Mouse (Mus musculus) liver, adult (tissue): ENCODE results near the gene Cpa3.

Experiments
- GATA4 ChIP-seq: IDR thresholded peaks from 2 replicates; pipeline ENCODE4 v1.6.1; 2014; ENCODE audit warnings: mild to moderate bottlenecking, low read length; ENCODE audit not compliant: insufficient replicate concordance

The Cpa3 gene

DNA sequence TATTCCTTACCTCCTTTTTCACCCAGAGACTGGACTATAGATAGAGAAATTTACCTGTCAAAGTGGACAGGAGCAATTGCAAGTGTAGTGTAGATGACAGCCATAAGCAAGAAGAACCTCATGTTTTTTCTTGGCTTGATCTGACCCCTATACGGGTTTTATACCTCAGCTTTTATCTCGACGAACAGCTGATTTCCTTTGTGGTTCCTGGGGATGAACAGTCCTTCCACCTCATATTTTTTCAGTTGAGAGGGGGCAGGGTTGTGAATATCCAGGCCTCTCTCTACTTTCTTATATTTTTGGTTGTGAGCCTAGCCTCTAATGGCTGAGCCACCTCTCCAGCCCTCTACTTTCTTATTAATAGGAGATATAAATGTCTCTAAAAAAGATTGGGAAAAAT is at the start of gene Cpa3:
Gene Cpa3, minus strand, starts transcription at position 132 of the 400 bp plus-strand sequence.
- no peak for TF ChIP-seq GATA4

DNA sequence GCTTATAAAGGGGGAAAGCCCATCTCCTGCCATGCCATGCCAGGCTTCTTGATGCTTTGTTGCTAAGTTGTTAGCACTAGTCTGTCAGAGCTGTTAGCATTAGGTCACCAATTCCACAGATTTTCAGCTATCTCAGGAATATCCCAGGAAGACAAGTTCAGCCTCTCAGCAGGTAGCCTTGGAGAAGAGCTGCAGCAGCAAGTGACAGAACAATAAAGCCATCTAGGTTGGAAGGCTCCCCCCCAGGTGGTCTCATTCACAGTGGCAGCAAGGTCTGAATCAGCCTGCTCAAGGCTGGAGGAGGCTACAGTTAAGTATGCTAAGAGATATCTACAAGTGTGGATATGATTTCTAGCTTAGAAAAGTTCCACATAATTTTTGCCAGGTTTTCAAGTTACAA is 49.4 kb upstream of the Cpa3 start:
- TF ChIP-seq GATA4 = no peak

DNA sequence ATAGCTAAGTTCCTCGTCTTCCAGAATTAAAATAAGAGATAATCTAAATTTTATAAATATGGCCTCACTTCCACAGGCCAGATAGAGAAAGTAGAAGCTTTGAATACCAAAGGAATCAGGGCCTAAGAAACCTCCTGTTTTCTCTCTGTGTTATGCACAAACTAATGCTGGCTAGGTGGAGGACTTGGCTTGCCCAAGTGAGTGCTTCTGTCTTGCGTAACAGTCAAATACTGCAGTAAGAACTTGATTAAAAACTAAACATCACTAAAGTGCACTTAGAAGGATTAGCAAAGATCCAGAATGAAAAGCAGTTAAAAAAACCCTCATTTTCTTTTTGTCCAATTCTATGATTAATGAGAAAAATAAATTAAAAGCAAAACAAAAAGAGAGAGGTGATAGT is 46.8 kb upstream of the Cpa3 start:
- TF ChIP-seq GATA4 = no peak

DNA sequence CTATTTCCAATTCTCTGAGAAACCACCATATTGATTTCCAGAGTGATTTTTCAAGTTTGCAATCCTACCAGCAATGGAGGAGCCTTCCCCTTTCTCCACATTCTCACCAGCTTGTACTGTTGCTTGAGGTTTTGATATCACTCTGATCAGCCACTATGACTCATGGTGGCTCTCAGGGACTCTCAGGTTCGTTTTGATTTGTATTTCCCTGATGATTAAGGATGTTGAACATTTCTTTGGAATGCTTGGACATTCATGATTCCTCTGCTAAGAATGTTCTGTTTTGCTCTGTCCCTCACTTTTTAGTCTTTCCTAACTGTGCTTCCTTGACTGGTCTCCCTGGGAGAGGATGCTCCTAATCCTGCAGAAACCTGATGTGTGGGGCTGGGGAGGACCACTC is 39.8 kb upstream of the Cpa3 start:
- no peak for TF ChIP-seq GATA4

DNA sequence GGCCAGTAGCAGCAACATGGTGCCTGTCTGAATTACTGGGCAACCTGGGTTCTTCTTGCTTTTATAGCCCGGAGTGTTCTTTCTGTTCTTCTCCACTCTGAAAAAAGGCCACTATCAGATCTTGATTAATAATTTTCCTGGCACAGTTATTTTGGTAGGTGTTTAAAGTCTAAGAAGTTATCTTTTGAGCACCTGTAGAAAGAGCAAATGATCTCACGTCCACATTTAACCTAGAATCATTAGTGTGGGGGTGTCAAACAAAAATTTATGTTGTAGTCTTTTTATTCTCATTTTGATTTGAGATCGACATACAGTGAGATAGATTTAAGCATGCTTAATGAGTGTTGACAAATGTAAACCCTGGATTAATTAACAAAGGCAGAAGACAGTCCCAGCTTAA is 33.7 kb upstream of the Cpa3 start, which contains the start of gene Cpb1:
Gene Cpb1, minus strand, starts transcription at position 101 of the 400 bp plus-strand sequence.
- TF ChIP-seq GATA4 = no peak

DNA sequence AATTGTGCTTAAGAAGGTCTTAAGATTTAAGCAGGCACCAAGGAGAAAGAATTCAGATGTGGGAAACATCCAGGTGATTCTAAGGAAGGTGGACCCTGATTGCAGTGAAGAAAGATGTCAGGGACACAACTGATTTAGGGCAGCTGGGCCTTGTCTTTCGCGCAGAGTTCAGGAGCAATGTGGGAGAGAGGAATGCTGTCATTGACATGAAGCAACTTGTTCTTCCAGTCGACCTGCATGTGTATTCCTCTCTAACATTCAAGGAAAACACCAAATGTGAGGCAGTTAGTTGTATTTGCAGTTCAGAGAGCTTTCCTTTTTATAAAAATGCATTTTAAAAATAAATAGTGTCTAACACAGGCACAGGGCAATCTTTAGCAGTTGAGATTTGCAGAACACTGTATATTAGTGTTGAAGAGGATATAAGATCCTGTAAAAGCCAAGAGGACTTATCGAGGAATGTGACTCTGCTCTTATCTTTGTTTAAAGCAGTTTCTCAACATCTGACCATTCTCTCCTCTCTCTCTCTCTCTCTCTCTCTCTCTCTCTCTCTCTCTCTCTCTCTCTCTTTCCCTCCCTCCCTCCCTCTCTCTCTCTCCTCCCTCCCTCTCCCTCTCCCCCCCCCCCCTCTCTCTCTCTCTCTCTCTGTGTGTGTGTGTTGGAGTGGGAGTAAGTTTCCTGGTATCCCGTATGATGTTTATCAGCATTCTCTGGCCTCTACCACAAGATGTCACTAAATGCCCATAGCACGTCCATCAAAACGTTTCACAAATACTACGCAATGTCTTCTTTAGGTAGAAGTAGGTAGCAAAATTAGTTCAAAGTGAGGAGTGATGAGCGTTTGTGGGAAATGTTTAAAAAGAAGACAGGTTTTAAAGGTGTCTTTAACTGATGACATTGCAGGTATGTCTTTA is 12.8 kb upstream of the Cpa3 start:
- no peak for TF ChIP-seq GATA4

DNA sequence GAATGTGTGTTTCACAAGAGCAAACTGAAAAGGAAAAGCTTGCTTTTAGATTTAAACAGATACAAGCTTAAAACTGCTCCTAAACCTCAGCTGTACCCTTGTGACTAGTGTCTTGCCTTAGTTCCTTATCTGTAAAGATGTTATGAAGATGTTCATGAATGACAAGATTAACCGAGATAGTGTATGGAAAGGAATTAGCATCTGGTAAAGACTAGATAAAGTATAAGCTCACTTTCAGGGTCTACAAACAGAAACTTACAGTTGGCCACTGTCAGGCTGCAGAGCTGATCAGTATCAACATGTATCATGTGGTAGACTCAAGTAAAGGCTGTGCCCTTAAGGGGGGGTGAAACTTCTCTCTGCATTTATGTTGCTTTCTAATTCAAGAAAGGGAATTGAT is 1.9 kb upstream of the Cpa3 start:
- no peak for TF ChIP-seq GATA4

DNA sequence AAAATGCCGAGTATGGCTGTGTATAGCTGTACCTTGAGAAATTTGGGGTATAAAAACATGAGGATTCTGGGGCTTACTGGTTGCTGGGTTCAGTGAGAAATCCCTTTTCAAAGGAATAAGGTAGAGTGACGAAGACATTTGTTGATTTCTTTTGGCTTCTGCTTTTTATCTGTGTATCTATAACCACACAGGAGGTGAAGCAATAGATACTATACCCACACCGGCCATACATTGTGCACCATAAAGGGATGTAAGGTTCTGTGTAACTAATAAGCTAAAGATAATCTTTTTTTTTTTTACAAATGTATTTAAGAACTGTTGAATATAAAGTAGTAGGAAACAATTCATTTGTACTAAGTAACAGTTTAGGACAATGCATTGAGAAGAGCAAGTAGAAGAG is 2.2 kb downstream of the Cpa3 start:
- no peak for TF ChIP-seq GATA4

DNA sequence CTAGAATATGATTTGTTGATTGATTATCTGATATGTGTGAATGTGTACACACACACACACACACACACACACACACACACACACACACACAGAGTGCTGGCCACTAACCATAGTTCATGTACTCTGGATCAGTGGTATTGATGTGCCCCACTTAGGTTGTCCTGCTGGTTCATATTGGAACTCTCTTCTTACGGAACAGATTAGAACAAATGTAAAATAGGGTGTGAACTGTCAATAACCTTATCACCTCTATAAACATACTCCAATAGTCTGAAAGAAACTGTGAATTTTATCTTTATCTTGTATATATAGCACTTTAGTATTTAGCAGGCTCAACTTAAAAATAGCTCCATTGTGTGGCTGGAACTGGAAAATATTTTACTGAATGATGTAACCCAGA is 5.0 kb downstream of the Cpa3 start:
- TF ChIP-seq GATA4 = no peak

DNA sequence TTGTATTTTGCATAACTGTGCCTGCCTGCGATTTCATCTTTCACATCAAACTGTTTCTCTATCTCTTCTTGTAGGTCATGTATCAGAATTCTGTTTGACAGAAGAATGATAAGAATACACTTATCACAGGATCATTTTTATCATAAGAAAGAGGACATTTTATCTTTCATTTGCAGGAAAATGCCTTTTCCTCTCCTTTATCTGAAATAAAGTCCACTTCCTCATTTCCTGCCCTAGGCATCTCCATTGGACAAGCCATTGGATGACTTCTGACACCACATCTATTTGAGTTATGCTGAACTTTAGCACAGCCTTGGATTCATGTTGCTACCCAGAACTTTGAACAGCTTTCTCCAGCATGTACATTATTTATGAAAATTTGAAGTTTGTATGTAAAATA is 13.0 kb downstream of the Cpa3 start:
- TF ChIP-seq GATA4 = no peak

DNA sequence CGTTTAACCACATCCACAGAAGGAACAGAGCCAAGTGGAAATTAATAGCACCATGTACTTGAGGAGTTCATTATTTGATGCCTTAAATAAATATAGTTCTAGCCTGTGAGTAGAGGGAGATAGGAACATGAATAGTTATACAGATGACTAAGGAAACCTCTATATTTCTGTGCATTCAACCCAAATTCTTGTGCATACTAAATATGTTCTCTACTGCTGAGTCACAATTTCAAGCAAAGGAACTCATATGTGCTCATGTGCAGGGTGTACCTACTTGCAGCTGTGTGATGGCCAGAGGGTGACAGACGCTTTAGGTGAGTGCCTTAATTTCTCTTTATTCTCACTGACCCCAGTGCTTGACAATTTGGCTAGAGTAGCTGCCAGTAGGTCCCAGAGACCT is 16.6 kb downstream of the Cpa3 start:
- TF ChIP-seq GATA4 = no peak

DNA sequence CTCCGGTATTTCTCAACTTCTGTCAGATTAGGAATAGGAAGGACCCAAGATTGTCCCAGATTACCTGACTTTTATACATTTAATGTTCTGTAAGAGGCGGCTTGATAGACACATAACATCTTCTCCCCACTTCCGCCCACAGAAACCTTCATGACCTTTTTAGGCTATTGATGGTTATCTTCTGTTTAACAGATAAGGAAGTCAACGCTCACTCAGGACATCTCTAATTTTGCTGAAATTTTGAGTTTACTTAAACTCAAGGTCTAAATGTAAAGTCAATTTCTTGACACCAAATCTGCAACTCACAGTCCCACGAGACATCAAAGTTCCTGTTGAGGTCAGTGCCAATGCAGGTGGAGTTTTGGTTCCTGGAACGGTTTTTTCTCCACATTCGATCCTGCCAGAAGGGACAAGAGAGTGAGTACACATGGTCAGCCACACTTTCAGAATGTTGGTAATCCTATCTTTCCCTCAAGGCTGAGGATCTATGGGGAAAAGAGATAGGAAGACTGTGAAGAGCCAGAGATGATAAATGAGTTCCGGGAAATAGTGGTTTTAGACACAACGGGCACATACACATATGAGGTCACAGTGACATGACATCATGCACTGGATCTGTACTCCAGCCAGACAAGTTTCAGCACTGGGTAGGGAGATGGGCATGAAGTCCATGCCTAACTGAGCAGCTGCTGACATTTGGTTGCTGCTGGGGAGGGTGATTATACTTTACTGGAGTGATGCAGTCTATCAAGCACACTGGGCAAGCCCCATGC is 18.9 kb downstream of the Cpa3 start:
- TF ChIP-seq GATA4 = no peak

DNA sequence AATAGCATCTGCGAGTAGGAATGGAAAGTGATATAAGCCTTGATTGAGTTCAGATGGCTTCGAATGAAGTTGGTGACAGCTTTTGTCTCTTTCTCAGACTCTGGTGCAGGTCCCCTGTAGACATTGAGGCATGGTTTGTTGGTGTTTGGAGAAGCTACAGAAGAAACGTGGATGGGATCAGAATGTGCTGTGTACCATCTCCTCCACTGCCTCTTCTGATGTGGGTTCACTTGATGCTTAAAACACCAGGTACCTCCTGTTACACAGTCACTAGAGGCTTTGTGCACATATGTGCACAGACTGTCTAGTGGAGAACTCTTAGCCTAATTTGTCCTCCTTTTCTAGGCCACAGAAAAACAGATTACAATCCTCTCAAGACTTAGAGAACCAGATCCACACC is 19.8 kb downstream of the Cpa3 start:
- TF ChIP-seq GATA4 = no peak

DNA sequence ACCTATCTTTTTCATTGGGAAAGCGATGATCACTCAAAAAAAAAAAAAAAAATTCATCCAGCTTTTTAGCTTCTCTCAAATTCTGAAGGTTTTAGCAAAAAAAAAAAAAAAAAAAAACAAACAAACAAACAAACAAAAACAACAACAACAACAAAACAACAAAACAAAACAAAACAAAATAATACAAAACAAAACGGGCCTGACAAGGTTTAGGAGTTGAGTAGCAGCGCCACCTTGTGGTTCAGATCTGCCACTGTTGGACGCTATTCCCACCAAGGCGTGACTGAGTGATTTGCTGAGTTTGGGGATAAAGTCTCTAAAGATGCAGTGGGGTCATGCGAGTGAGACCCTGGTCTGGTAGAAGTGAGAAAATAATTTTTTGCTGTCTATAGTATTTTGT is 43.1 kb downstream of the Cpa3 start:
- no peak for TF ChIP-seq GATA4

DNA sequence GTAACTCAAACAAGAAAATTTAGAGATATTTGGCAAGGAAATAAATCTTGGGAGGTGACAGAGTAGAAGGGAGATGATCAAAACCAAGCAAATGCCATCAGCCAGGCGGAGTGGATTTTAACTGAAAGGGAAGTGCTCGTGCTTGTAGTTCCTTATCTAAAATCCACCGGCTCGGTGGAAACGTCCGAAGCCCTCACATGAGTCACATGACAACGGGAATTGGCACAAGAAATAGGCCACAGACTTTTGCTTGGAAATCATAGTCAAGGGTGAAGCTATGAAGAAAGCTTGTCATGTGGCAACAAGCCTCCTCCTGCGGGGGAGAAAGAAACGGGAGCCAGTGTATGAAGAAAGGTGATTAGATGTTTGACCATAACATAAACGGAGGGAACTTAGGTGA is 44.1 kb downstream of the Cpa3 start:
- TF ChIP-seq GATA4 = no peak
